Mouse (Mus musculus) hematopoietic stem cell, adult 5-6 weeks (primary cell): ENCODE data around the gene Gm45837. TPM values are rescaled to one million over a fixed set of nuclear protein-coding genes. Genes with fewer than 3 reads are reported as not detected.
"Not testable (repeated sequence)": the region's sequence is repeated elsewhere in the genome, so short reads cannot be mapped to it uniquely, and the experiment has no call there.

Experiments used
- ATAC-seq, 2 experiments: fragments of 125-278 bp in 1 of 2; replicated peaks in 1 of 2; 2 replicates each; pipeline ENCODE4 v1.8.0; 2016 to 2017; ENCODE audit warnings: inconsistent platforms in 2 of 2, mild to moderate bottlenecking in 2 of 2, moderate number of reproducible peaks in 2 of 2, low read depth in 1 of 2, moderate TSS enrichment in 1 of 2; ENCODE audit not compliant: low FRiP score in 2 of 2, poor library complexity in 2 of 2, severe bottlenecking in 2 of 2, insufficient read depth in 1 of 2, low TSS enrichment in 1 of 2
- total RNA-seq: library from RNA; stranded (forward); fragments of 172-1452, 232-1000 nt; gene quantifications from 2 replicates; pipeline ENCODE4 v1.2.3, GENCODE M21; 2017

Gm45837 gene
- total RNA-seq, 1 experiment from 2014 or later = 12.1 TPM

GRCm38 (mm10) chr7:101541734-101542133 is 131.0 kb downstream of the Gm45837 start:
- no peak for ATAC-seq

- ATAC-seq = no peak
Observed at GRCm38 (mm10) chr7:101547651-101548050, 137.0 kb downstream of the Gm45837 start.

GRCm38 (mm10) chr7:101549266-101549665 is 138.6 kb downstream of the Gm45837 start:
- no peak for ATAC-seq

GRCm38 (mm10) chr7:101550686-101551485 is 140.2 kb downstream of the Gm45837 start:
- no peak; a peak in 1 of 4 replicates for ATAC-seq

- 0 out of 4 replicates have a peak, but pooled peaks of 1 of the 2 experiments have one; percentile 15 for ATAC-seq
Observed at GRCm38 (mm10) chr7:101551530-101551929, 140.8 kb downstream of the Gm45837 start.

GRCm38 (mm10) chr7:101555473-101555872 is 144.8 kb downstream of the Gm45837 start:
- not testable (repeated sequence) for ATAC-seq

- ATAC-seq = no peak
Observed at GRCm38 (mm10) chr7:101557391-101557790, 146.7 kb downstream of the Gm45837 start.

- ATAC-seq = not testable (repeated sequence)
Observed at GRCm38 (mm10) chr7:101559393-101559792, 148.7 kb downstream of the Gm45837 start.

Other genes with a start within 250 kb of the Gm45837 start
- 7.0 and 14.2 TPM in 2 replicates for gene Atg16l2, start 108.6 kb upstream of the Gm45837 start, total RNA-seq
- gene Stard10, start 93.8 kb upstream of the Gm45837 start, total RNA-seq = 55.8 and 58.5 TPM in 2 replicates
- 117 and 135 TPM in 2 replicates for gene Arap1, start 62.8 kb upstream of the Gm45837 start, total RNA-seq
- 2.4 TPM in 1 of 2 replicates, not detected in the other for gene Pde2a, start 10.8 kb downstream of the Gm45837 start, total RNA-seq
- 0.55 and 2.6 TPM in 2 replicates for gene Art2b, start 174.7 kb downstream of the Gm45837 start, total RNA-seq